Mouse (Mus musculus): ENCODE results near the gene Shisa2.

DNA sequence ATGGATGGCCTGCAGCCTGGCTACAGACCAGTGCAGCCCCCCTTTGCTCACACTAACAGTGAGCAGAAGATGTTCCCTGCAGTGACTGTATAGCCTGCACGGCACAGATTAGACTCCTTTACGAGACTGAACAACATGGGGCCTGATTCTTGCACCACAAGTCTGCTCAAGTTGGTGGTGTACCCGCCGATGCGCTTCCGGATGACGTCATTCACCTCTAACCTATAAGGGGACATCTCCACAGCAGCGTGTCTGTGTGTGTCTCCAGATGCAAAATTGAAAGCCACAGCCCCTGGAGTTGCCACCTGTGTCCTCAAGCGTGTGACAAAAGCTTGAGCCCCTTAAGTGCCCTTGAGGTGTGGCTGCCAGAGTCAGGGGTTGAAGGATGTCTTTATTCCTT lies 5.0 kb downstream of the Shisa2 start:
- TF ChIP-seq CTCF (IDR thresholded peaks at IDR 0.05; ENCODE audit: control insufficient read depth, insufficient read depth, insufficient replicate concordance, low read depth, low read length) (no peak), POLR2A (IDR thresholded peaks at IDR 0.05; ENCODE audit: control insufficient read depth, low read depth, low read length) (no peak)

Data from testis, adult 2 months (tissue).